Mouse (Mus musculus): Measurements from ENCODE around the gene Lrrc4. TPM values are rescaled to one million over a fixed set of nuclear protein-coding genes. Genes with fewer than 3 reads are reported as not detected.

Gene Lrrc4
- total and polyA plus RNA-seq, 2 experiments from 2014 or later: 5.8 to 61.2 TPM

DNA sequence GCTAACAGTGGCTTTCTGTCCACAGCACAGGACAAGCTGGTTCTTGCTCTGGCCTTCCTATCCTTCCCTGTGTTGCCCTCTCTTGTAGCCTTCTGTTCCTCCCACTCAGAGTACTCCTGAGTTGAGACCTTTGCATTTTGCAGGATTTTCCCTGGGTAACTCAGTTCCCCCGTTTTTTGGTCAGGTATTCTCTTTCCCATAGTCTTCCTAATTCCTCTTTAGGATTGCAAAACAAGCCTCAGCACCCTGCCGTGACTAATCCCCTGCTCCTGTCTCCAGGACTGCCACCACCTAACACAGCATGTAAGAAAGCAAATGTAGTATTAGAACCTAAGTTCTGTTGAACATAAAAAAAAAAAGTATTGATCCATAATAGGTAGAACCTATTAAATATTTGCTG lies 60.2 kb downstream of the Lrrc4 start:
- H3K27me3 ChIP-seq (ENCODE audit: insufficient read depth, low read length): no peaks in the 10 kb centered on the region
- no peak overlapping the region for H3K4me3 ChIP-seq (ENCODE audit: low read depth, low read length)
- no peak for DNase-seq (ENCODE audit: low spot score)
- H3K27ac ChIP-seq (ENCODE audit: low read depth, low read length): no peak overlapping the region
- no peak for ATAC-seq (ENCODE audit: low FRiP score)
- TF ChIP-seq CTCF (IDR thresholded peaks at IDR 0.05): no peak
- no peaks in the 10 kb centered on the region for H3K4me1 ChIP-seq (ENCODE audit: insufficient read depth, low read length)
- no peaks in the 10 kb centered on the region for H3K9me3 ChIP-seq (ENCODE audit: low read length)
- 15% methylated on average over 2 of the region's 2 CpGs for WGBS
- no peaks in the 10 kb centered on the region for H3K36me3 ChIP-seq (ENCODE audit: insufficient read depth, low read length)
- no peak overlapping the region for H3K4me2 ChIP-seq (ENCODE audit: low read depth, low read length, poor library complexity, severe bottlenecking)
- no peak overlapping the region for H3K9ac ChIP-seq (replicated peaks; ENCODE audit: low read length, poor library complexity, severe bottlenecking)

DNA sequence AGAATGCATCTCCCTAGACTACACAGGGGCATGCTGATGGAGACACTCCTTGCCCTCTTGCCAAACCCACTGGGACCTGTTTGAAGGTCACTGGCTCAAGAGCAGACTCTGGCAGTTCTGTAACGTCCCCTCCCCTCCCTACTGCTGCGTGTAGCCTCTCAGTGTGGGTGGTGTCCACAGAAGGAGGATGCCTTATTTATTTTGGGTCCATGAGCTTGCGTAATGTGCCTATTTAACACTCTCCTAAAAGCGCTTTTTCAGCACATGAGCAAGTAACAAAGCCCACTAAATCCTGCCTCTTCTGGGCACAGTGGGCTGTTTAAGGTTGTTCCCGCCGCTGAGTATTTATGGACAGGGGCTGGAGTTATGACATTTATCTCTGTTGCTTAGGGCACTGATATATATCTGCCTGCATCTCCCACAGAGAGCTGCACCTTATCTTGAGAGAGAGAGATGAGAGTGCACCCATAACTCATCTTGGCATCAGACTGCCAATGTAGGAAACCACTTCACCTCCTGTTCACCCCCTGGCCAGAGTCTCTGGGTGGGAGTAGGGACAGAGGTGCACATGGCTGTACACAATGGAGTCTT lies 63.6 kb downstream of the Lrrc4 start:
- H3K4me3 ChIP-seq (ENCODE audit: low read depth, low read length): no peak overlapping the region
- H3K27ac ChIP-seq (ENCODE audit: low read depth, low read length): no peak overlapping the region
- H3K36me3 ChIP-seq (ENCODE audit: insufficient read depth, low read length): no peaks in the 10 kb centered on the region
- H3K4me1 ChIP-seq (ENCODE audit: insufficient read depth, low read length): no peaks in the 10 kb centered on the region
- DNase-seq (ENCODE audit: low spot score): no peak
- no peak overlapping the region for H3K9ac ChIP-seq (replicated peaks; ENCODE audit: low read length, poor library complexity, severe bottlenecking)
- H3K9me3 ChIP-seq (ENCODE audit: low read length): no peaks in the 10 kb centered on the region
- no peak overlapping the region for H3K4me2 ChIP-seq (ENCODE audit: low read depth, low read length, poor library complexity, severe bottlenecking)
- WGBS: 85% methylated on average over 6 of the region's 6 CpGs
- TF ChIP-seq CTCF (IDR thresholded peaks at IDR 0.05): no peak
- no peak for ATAC-seq (ENCODE audit: low FRiP score)
- no peaks in the 10 kb centered on the region for H3K27me3 ChIP-seq (ENCODE audit: insufficient read depth, low read length)

DNA sequence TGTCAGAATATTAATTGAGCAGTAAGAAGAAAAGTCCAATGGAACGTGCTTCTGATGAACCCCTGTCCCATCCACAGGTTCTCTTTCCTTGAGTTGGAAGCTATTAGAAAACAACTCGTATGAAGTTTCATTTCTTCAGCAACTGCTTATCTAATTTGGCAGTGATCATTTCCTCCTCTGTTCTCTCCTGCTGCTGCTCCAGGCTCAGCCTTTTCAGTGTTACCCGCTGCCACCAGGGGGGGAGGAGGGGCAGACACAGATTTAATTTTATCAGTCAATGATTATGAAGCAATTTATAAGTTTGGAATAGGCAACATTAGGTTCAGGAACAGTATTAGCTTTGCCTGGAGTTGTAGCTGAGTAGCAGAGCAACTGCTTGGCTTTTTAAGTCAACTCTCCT lies 64.9 kb downstream of the Lrrc4 start:
- Histone ChIP-seq H3K9ac (replicated peaks; ENCODE audit: low read length, poor library complexity, severe bottlenecking) (no peak overlapping the region), H3K9me3 (ENCODE audit: low read length) (no peaks in the 10 kb centered on the region), H3K27ac (ENCODE audit: low read depth, low read length) (no peak overlapping the region), H3K27me3 (ENCODE audit: insufficient read depth, low read length) (no peaks in the 10 kb centered on the region), H3K4me2 (ENCODE audit: low read depth, low read length, poor library complexity, severe bottlenecking) (no peak overlapping the region), H3K36me3 (ENCODE audit: insufficient read depth, low read length) (no peaks in the 10 kb centered on the region), H3K4me1 (ENCODE audit: insufficient read depth, low read length) (0 out of 2 replicates have a peak, but pooled peaks cover 2% of the 10 kb centered on the region), H3K4me3 (ENCODE audit: low read depth, low read length) (no peak overlapping the region)
- ATAC-seq (ENCODE audit: low FRiP score) (no peak), DNase-seq (ENCODE audit: low spot score) (no peak)
- no peak for TF ChIP-seq CTCF (IDR thresholded peaks at IDR 0.05)
- WGBS: 82% methylated on average over 3 of the region's 3 CpGs

DNA sequence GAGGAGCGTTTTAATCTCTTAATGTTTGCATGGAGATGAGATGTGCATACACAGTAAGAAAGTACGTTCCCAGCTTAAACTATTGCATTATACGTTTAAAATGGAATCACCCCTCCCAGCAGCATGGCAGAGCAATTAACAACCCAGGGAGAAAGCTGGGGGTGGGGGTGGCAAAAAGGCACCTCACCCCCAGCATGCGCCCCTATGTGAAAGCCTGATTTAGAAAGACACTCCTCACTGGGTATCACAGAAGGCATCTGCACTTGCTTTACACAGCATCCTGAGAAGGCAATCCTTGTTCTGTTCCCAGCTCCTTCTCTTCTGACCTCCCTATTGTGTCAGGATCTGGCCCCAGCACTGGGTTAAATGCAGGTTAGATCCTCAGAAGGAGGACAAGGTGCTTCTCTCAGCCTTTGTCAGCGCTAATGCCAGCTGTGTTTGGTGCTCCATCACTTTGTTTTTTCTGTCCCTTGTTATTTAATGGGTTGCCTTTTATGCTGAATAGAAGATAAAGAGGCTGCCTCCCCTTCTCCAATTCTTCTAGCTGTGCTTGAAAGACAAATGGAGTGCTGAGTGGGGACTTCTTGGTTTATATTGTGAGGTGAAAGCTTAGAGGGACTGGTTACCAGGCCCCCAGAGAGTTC lies 69.3 kb downstream of the Lrrc4 start:
- H3K4me3 ChIP-seq (ENCODE audit: low read depth, low read length): no peak overlapping the region
- WGBS: 23% methylated on average over 5 of the region's 5 CpGs
- 0 out of 2 replicates have a peak, but pooled peaks cover 2% of the 10 kb centered on the region for H3K4me1 ChIP-seq (ENCODE audit: insufficient read depth, low read length)
- no peak overlapping the region for H3K27ac ChIP-seq (ENCODE audit: low read depth, low read length)
- H3K4me2 ChIP-seq (ENCODE audit: low read depth, low read length, poor library complexity, severe bottlenecking): no peak overlapping the region
- H3K9ac ChIP-seq (replicated peaks; ENCODE audit: low read length, poor library complexity, severe bottlenecking): no peak overlapping the region
- H3K27me3 ChIP-seq (ENCODE audit: insufficient read depth, low read length): no peaks in the 10 kb centered on the region
- DNase-seq (ENCODE audit: low spot score) (no peak), ATAC-seq (ENCODE audit: low FRiP score) (no peak)
- TF ChIP-seq CTCF (IDR thresholded peaks at IDR 0.05): no peak
- H3K9me3 ChIP-seq (ENCODE audit: low read length): no peaks in the 10 kb centered on the region
- H3K36me3 ChIP-seq (ENCODE audit: insufficient read depth, low read length): no peaks in the 10 kb centered on the region

DNA sequence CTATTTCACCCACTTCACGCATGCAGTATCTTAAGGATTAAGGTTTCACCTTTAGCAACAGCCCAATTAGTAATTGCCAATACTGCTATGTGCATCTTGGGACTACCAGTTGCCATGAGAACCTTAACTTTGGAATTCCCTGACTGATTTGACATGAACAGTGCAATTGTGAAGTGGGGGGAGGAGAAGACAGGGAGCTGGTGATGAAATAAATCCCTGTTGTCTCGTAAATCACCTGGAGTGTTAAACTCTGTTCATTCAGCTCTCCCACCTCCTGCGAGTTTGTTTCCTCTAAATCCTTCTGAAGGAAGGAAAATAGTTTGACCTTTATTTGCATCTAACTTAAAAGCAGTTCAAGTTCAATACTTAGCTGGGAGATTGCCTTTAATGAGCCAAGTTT lies 69.8 kb downstream of the Lrrc4 start:
- Histone ChIP-seq H3K27me3 (ENCODE audit: insufficient read depth, low read length) (no peaks in the 10 kb centered on the region), H3K4me2 (ENCODE audit: low read depth, low read length, poor library complexity, severe bottlenecking) (no peak overlapping the region), H3K9me3 (ENCODE audit: low read length) (no peaks in the 10 kb centered on the region), H3K36me3 (ENCODE audit: insufficient read depth, low read length) (no peaks in the 10 kb centered on the region), H3K9ac (replicated peaks; ENCODE audit: low read length, poor library complexity, severe bottlenecking) (no peak overlapping the region), H3K27ac (ENCODE audit: low read depth, low read length) (no peak overlapping the region), H3K4me3 (ENCODE audit: low read depth, low read length) (no peak overlapping the region), H3K4me1 (ENCODE audit: insufficient read depth, low read length) (0 out of 2 replicates have a peak, but pooled peaks cover 2% of the 10 kb centered on the region)
- no peak for DNase-seq (ENCODE audit: low spot score)
- WGBS: 30% methylated on average over 3 of the region's 3 CpGs
- no peak for ATAC-seq (ENCODE audit: low FRiP score)
- no peak for TF ChIP-seq CTCF (IDR thresholded peaks at IDR 0.05)

DNA sequence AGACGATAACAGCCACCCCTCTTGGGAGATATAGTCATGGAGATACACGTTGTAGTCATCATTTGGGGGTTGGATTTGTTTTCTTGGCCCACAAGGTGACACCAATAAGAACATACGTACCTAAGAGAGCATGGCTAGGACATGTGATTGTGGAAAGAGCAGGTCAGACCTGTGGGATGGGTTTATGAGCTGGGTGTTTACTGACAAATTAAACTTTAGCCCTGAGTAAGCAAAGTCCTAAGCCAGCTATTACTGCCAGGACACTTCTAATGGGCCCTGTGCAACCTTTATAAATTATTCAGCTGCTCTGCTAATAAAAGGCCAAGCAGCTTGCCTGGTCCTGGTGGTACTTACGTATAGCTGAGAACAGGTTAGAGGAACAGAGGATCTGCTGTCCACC lies 73.3 kb downstream of the Lrrc4 start:
- Histone ChIP-seq H3K36me3 (ENCODE audit: insufficient read depth, low read length) (no peaks in the 10 kb centered on the region), H3K4me3 (ENCODE audit: low read depth, low read length) (no peak overlapping the region), H3K9me3 (ENCODE audit: low read length) (no peaks in the 10 kb centered on the region), H3K27me3 (ENCODE audit: insufficient read depth, low read length) (no peaks in the 10 kb centered on the region), H3K4me2 (ENCODE audit: low read depth, low read length, poor library complexity, severe bottlenecking) (no peak overlapping the region), H3K27ac (ENCODE audit: low read depth, low read length) (no peak overlapping the region), H3K4me1 (ENCODE audit: insufficient read depth, low read length) (peaks cover 7% of the 10 kb centered on the region; the same call in 1 of the 2 replicates), H3K9ac (replicated peaks; ENCODE audit: low read length, poor library complexity, severe bottlenecking) (no peak overlapping the region)
- no peak for ATAC-seq (ENCODE audit: low FRiP score)
- DNase-seq (ENCODE audit: low spot score): no peak
- no peak for TF ChIP-seq CTCF (IDR thresholded peaks at IDR 0.05)
- WGBS: 86% methylated on average over 4 of the region's 4 CpGs

Data from midbrain, postnatal 0 days (tissue).